Mouse (Mus musculus): Measurements from ENCODE around the gene Nptx1. TPM values are rescaled to one million over a fixed set of nuclear protein-coding genes. Genes with fewer than 3 reads are reported as not detected.

Gene Nptx1
- total RNA-seq, 2 experiments from 2014 or later, result 0.26 to 0.34 TPM

DNA sequence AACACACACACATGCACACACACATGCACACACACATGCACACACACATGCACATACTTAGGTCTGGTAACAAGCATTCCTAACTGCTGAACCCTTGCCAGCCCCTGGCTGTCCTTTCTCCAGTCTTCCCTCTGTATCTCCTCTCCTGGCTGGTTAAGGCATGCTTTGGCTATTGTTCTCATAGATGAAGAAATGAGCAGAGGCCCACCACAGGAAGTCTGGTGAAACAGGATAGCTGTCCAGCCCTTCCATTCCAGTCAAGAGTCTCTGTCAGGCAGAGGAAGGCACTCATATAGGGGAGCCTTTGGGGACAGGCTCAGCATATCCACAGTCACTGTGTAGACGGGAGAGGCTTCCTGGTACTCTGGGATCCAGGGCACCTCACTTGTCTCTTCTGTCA, 4.7 kb upstream of the Nptx1 start:
- DNase-seq (ENCODE audit: low spot score), result no peak
- intact Hi-C loops (cut with DNase I), result no loop called here

DNA sequence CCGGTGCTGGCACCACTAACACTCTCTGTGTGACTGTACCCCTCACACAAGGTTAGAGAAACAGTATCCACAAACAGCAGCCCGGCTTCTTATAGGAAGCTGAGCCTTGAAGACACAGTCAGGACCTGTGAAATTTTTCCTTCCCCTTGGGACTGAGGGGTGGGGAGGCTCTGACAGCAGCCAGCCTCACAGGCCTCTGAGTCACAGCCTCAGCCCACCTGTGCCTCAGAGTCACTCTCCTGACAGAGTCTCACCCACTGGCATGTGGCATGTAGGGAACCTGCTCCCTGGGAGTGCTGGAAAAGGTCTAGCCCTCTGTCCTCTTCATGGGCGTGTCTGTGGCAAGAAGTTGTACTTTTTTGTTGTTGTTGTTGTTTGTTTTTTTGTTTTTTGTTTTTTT, 3.9 kb upstream of the Nptx1 start:
- intact Hi-C loops (cut with DNase I), result no loop called here
- DNase-seq (ENCODE audit: low spot score), result no peak

GRCm38 (mm10) chr11:119550546-119551335, 3.2 kb upstream of the Nptx1 start:
- intact Hi-C loops (cut with DNase I), result no loop called here

DNA sequence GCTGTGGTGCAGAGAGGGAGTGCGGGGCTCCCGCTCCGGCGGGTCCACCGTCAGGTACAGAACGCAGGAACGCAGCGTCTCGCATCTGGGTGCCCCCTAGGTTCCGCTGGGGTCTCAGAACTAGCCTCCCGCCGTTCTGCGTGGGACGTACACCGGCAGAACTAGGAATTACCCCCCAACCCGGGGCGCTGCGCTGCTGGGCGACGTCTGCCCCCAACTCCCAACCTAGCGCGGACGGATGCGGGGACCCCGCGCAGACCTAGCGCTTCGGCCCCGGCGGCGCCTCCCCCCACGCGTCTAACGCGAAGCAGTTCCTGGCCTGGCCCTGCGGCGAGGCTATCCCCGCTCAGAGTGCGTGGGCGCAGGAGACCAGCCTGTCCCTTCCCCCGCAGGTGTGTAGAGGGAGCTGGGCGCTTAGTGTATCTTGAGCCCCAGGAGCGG, 1.8 kb upstream of the Nptx1 start:
- no peak for DNase-seq (ENCODE audit: low spot score)
- intact Hi-C loops (cut with DNase I), result no loop called here

More at GRCm38 (mm10) chr11:119550546-119551335, 3.2 kb upstream of the Nptx1 start:
- DNase-seq (ENCODE audit: low spot score), result no peak

- no peak for DNase-seq (ENCODE audit: low spot score)
- intact Hi-C loops (cut with DNase I), result no loop called here
Observed at GRCm38 (mm10) chr11:119548741-119549370, 1.3 kb upstream of the Nptx1 start.

- intact Hi-C loops (cut with DNase I), result no loop called here
- DNase-seq (ENCODE audit: low spot score), result no peak
Observed at GRCm38 (mm10) chr11:119547951-119548591, 518 bp upstream of the Nptx1 start.

- intact Hi-C loops (cut with DNase I), result no loop called here
- DNase-seq (ENCODE audit: low spot score), result no peak
Observed at GRCm38 (mm10) chr11:119546496-119547182, 914 bp downstream of the Nptx1 start.

DNA sequence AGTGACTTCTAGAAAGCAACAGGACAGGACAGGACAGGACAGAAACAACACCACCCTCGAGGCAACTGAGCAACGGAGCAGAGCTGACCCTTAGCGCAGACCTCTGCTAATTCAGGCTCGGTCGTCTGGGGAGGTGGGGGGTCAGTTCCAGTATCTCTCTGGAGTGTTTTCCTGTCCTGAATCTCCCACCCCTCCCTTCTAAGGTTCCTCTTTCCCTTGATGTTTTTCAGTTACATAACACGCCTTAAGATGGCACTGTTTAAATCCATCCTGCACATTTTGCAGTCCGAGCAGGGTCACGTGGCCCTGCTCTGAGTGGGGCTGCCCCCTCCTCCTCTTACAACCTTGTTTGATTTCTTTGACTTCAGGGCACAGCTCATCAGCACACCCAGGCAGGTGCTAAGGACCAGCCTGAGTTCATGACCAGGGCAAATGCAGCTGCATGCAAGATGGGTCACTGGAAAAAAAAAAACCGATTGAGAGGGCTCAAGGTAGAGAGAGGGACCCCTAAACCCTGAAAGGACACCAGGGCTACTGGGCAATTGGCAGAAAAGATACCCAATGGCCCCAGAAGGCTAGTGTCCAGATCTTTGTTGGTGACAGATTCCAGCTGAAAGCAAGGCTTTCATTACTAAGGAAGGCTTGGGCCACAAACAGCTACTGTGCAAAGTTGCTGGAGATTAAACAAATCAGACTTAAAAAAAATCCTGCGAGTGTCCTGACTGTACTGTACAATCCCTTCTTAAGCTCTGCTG, 1.6 kb downstream of the Nptx1 start:
- intact Hi-C loops (cut with DNase I), result no loop called here
- no peak for DNase-seq (ENCODE audit: low spot score)

DNA sequence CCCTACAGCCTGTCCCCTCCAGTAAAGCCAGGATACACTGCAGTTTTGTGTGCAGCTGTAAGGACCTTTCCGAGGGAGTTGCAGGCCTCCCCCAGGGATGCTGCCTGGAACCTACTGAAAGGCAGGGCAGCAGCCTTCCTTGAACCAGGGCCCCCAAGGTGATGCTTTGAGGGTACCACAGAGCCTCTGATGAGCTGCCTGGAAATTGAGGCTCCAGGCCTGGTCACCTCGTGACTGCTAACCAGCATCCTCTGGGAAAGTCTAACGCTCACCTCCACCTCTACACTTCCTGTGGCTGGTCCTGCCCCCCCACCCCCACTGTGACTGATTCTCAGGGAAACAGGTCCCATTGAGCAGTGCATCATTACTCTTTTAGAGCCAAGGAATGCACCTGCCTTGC, 2.3 kb downstream of the Nptx1 start:
- no peak for DNase-seq (ENCODE audit: low spot score)
- intact Hi-C loops (cut with DNase I), result no loop called here

DNA sequence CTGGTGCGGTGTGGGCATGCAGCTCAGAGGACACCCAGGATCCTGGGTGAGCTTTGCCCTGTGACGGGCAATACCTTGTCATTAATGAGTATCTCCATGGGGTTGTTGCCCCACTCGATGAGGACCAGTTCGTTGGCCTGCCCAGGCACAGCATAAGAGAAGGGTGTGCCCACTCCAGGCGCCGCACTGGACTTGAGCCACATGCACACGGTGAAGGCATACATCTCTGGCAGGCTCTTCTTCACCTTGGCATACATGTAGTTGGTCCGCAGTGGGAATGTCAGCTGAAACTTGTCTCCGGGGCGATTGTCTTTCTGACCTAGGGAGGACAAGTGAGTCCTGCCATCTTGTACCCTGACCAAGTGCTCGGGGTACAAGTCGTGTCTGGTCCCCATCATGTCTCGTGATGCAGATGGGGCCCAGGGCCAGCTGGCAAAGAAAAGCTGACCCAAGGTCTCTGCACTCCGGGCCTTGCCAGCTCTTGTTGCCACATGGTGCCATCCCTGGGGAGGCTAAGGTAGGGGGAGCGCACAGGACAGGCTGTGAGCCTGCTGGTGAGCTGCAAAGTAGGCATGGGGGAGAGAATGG, 2.9 kb downstream of the Nptx1 start:
- no peak for DNase-seq (ENCODE audit: low spot score)
- intact Hi-C loops (cut with DNase I), result no loop called here

DNA sequence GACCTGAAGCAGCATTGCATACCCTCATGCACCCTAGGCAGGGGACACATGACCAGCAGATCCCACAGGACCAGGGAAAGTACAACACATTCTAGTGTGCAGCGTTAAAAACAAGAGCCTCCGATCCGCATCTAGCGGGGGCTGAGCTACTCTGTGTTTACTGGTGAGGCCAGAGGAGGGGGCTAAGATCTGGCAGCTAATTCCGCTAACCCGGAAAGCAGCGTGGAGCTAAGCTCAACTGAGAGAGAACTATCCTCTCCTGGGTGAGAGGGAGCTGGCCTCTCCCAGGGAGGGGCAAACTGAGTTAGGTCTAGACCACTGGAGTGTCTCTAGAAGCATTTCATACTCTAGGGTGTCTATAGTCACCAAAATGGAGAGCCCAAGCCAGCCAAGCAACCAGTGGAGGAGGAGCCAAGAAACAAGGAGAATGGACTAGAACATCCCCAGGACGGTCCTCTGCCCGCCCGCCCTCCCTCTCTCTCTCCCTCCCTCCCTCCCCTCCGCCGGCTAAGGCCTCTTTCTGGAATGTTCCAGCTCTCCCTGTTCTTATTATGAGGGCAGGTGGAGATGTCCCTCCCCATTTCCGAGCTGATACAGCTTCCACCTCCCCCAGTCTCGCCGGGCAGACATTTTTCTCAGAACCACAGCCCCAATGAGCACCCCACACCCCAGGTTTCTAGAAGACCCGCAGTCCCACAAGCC, 3.6 kb downstream of the Nptx1 start:
- DNase-seq (ENCODE audit: low spot score), result no peak
- intact Hi-C loops (cut with DNase I), result no loop called here

- intact Hi-C loops (cut with DNase I), result no loop called here
- no peak for DNase-seq (ENCODE audit: low spot score)
Observed at GRCm38 (mm10) chr11:119542886-119543285, 4.7 kb downstream of the Nptx1 start.

DNA sequence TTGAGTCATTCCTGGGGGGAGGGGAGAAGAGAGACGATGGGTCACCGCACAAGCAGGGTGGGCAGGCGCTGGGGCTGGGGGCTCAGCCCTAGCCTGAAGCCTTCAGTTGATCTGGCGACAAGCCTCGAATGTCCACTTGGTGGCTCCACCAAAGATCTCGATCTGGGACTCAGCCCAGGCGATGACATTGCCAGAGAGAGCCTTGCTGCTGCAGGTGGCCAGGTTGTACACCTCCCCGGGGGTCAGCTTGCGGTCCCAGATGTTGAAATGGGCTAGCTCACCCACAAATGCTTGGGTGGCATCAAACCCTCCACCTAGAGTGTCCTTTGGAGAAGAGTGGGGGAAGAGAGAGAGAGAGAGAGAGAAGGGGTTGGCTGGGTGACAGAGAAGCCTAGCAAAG, 5.2 kb downstream of the Nptx1 start:
- DNase-seq (ENCODE audit: low spot score), result no peak
- intact Hi-C loops (cut with DNase I), result no loop called here

DNA sequence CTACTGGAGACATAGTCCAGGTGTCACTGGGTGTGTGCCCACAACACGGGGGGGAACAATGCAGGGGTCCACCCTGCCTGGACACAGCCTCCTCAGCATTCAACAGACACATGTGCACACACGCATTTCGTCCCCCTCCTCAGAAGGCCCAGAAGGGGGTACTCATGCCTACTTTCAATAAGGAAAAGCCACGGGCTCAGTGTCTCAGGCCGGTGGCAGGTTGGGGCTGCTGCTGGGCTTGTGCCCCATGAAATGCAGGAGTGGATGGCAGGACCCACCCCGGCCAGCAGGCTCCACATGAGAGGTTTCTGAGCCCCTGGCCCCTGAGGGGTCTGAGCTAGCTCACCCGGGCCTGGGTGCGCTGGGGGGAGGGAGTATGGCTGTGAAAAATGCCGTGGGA, 6.5 kb downstream of the Nptx1 start:
- no peak for DNase-seq (ENCODE audit: low spot score)
- intact Hi-C loops (cut with DNase I), result no loop called here

GRCm38 (mm10) chr11:119540560-119540959, 7.0 kb downstream of the Nptx1 start:
- intact Hi-C loops (cut with DNase I), result no loop called here
- DNase-seq (ENCODE audit: low spot score), result no peak

DNA sequence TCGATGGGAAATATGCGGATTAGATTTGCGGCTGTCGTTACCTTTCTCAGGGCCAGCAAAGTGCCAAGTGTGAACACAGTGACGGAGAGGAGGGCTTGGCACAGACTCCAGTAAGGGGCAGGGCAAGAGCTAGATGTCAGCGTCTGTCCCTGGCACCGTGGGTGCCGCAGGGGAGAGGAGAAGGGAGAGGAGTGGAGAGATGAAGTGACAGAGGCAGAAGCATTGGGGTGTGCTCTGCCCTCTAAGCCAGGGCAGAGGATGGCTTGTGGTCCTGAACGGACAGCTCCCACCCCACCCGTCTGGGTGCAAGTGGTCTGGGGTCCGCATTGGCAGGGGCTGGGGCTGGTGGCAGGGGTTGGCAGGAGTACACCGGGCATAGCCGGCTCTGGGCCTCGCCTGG, 7.6 kb downstream of the Nptx1 start:
- no peak for DNase-seq (ENCODE audit: low spot score)
- intact Hi-C loops (cut with DNase I), result no loop called here

DNA sequence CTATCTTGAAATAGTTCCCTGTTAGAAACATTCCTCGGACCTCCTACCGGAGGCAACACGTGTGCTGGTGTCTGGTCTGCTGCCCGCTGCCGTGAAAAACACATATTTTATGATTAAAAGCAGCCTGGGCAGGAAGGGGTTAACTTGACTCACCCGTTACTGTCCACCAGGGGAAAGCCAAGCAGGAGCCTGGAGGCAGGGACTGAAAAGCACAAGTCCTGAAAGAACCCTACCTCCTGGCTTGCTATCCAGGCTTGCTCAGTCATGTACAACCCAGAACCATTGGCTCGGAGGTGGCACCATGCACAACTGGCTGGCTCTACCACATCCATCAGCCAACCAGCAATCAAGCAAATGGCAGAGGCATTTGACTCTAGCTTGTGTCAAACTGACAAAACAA, 13.8 kb downstream of the Nptx1 start:
- intact Hi-C loops (cut with DNase I), result no loop called here
- DNase-seq (ENCODE audit: low spot score), result no peak

DNA sequence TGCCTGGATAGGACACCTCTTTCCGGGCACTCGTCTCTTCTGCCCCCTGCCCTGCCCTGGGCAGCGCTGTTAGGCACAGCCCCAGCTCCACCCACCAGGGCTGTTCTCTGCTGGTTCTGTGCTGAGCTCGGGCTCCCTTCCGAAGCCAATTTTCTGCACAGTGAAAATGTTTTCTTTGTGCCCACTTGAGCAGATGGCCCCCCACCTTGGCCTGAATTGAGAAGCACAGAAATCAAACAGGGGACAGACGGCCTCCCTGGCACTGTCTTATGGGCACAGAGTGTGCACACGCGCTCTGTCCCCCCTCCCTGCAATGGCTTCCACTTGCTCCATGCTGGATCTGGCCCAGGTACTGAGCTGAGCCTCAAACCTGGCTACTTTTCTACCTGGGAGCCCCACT, 15.1 kb downstream of the Nptx1 start:
- no peak for DNase-seq (ENCODE audit: low spot score)
- intact Hi-C loops (cut with DNase I), result no loop called here

- intact Hi-C loops (cut with DNase I), result no loop called here
- DNase-seq (ENCODE audit: low spot score), result no peak
Observed at GRCm38 (mm10) chr11:119528930-119529329, 18.6 kb downstream of the Nptx1 start.

Measured in heart, postnatal 25 days (tissue).